Mouse (Mus musculus): ENCODE data around the gene Gramd1c.

GRCm38 (mm10) chr16:43999111-43999510, 64.0 kb downstream of the Gramd1c start:
- no peak for TF ChIP-seq CTCF (IDR thresholded peaks at IDR 0.05; ENCODE audit: low read depth)
- TF ChIP-seq EP300 (IDR thresholded peaks at IDR 0.05; ENCODE audit: low read depth) = no peak

Data from liver, postnatal 0 days (tissue).